Mouse (Mus musculus): ENCODE measurements at regions not wholly inside any gene's neighbourhood (a gene's known extent, or its start where the extent isn't known, plus 50 kb on each side); places are given as distances from the start of the nearest gene placed in this dataset.

DNA sequence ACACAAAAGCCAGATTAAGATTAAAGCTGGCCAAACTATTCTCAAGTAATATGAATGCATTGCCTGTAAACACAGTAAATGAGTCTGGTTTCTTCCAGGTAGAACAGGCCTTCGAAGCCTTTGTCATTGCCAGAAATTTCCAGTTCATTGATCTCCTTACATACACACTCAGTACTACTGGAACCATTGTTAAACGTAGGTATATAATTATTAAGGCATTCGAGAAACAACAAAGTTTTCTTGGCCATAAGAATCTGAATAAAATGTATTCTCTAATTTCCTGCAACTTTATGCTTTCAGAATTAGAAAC is 337.5 kb downstream of the Hs3st1 start:
- no peak overlapping the region for H3K27ac ChIP-seq (ENCODE audit: insufficient read depth, low read depth)
- H3K36me3 ChIP-seq (replicated peaks in 1 of 2; ENCODE audit: control insufficient read depth in 1 of 2, insufficient read depth in 1 of 2, low read length in 1 of 2) = no peaks in the 10 kb centered on the region
- H3K9ac ChIP-seq (ENCODE audit: insufficient read depth, low read depth) = no peak overlapping the region
- DNase-seq (ENCODE audit: extremely low read depth) = no peak
- H3K27me3 ChIP-seq (replicated peaks) = no peaks in the 10 kb centered on the region
- in situ Hi-C loops (cut with MboI; ENCODE audit: low pct_ligation_motif_present, low pct_unique_long_range_greater_than_20kb, low sequenced_read_pairs) (no loop called here), dilution Hi-C loops (cut with MboI; ENCODE audit: extremely low pct_ligation_motif_present, extremely low pct_unique_long_range_greater_than_20kb, low sequenced_read_pairs) (no loop called here)
- H3K4me2 ChIP-seq (ENCODE audit: insufficient read depth, low read depth, poor library complexity, severe bottlenecking) = no peak overlapping the region
- no peaks in the 10 kb centered on the region for H3K9me3 ChIP-seq (replicated peaks; ENCODE audit: low read length)
- H3K4me3 ChIP-seq (replicated peaks in 1 of 3; ENCODE audit: low read depth in 2 of 3, low read length in 2 of 3, poor library complexity in 1 of 3) = no peak overlapping the region
- no peaks in the 10 kb centered on the region for H3K4me1 ChIP-seq (ENCODE audit: control insufficient read depth in 1 of 2, insufficient read depth in 2 of 2)
- H3K79me2 ChIP-seq (replicated peaks; ENCODE audit: control insufficient read depth, extremely low read depth, insufficient read depth, poor library complexity, severe bottlenecking) = no peaks in the 10 kb centered on the region
- no peak for TF ChIP-seq NELFE (IDR thresholded peaks at IDR 0.05; ENCODE audit: low read depth, low read length)
- TF ChIP-seq POLR2AphosphoS2 (IDR thresholded peaks at IDR 0.05; ENCODE audit: low read depth, low read length) = no peak
- no peak for TF ChIP-seq RAD21 (IDR thresholded peaks at IDR 0.05; ENCODE audit: low read depth, low read length)
- no peak for TF ChIP-seq MAFK (IDR thresholded peaks at IDR 0.05; ENCODE audit: insufficient replicate concordance, low read length)
- no peak for TF ChIP-seq ETS1 (conservative IDR thresholded peaks at IDR 0.05; ENCODE audit: low read depth, low read length)
- TF ChIP-seq CHD1 (IDR thresholded peaks at IDR 0.05; ENCODE audit: low read depth, low read length) = no peak
- TF ChIP-seq PAX5 (IDR thresholded peaks at IDR 0.05; ENCODE audit: low read length) = no peak

GRCm38 (mm10) chr5:39417121-39417844 is 338.0 kb downstream of the Hs3st1 start:
- TF ChIP-seq POLR2AphosphoS2 (IDR thresholded peaks at IDR 0.05; ENCODE audit: low read depth, low read length) (no peak), ZC3H11A (IDR thresholded peaks at IDR 0.05; ENCODE audit: low read depth, low read length) (no peak), ELF1 (IDR thresholded peaks at IDR 0.05; ENCODE audit: low read depth, low read length) (no peak)
- Histone ChIP-seq H3K79me2 (replicated peaks; ENCODE audit: control insufficient read depth, extremely low read depth, insufficient read depth, poor library complexity, severe bottlenecking) (no peaks in the 10 kb centered on the region), H3K4me1 (ENCODE audit: control insufficient read depth in 1 of 2, insufficient read depth in 2 of 2) (no peaks in the 10 kb centered on the region), H3K27me3 (replicated peaks) (no peaks in the 10 kb centered on the region), H3K4me3 (replicated peaks in 1 of 3; ENCODE audit: low read depth in 2 of 3, low read length in 2 of 3, poor library complexity in 1 of 3) (no peak overlapping the region), H3K4me2 (ENCODE audit: insufficient read depth, low read depth, poor library complexity, severe bottlenecking) (no peak overlapping the region), H3K36me3 (replicated peaks in 1 of 2; ENCODE audit: control insufficient read depth in 1 of 2, insufficient read depth in 1 of 2, low read length in 1 of 2) (no peaks in the 10 kb centered on the region), H3K9me3 (replicated peaks; ENCODE audit: low read length) (no peaks in the 10 kb centered on the region), H3K27ac (ENCODE audit: insufficient read depth, low read depth) (no peak overlapping the region), H3K9ac (ENCODE audit: insufficient read depth, low read depth) (no peak overlapping the region)
- in situ Hi-C loops (cut with MboI; ENCODE audit: low pct_ligation_motif_present, low pct_unique_long_range_greater_than_20kb, low sequenced_read_pairs) (no loop called here), dilution Hi-C loops (cut with MboI; ENCODE audit: extremely low pct_ligation_motif_present, extremely low pct_unique_long_range_greater_than_20kb, low sequenced_read_pairs) (no loop called here)
- DNase-seq (ENCODE audit: extremely low read depth) = no peak

DNA sequence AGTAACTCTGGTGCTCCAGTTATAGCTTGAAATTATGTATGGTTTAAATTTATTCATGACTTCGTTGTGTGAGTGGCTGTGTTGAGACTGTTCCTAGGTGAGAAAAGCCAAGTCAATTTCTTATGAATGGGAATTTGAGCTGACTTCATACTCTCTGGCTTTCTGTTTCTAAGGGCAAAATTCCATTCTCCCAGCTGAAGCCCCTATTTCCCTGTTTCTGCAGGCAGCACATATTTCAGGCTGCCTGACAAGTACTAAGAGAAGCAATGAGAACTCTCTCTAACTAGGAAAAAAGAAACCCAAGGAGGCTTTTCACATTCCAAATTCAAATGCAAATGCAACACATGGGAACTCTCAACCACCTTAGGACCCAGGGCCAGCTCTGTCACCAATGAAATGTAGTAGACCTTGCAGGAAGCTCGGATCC is 338.7 kb downstream of the Hs3st1 start:
- no peaks in the 10 kb centered on the region for H3K79me2 ChIP-seq (replicated peaks; ENCODE audit: control insufficient read depth, extremely low read depth, insufficient read depth, poor library complexity, severe bottlenecking)
- dilution Hi-C loops (cut with MboI; ENCODE audit: extremely low pct_ligation_motif_present, extremely low pct_unique_long_range_greater_than_20kb, low sequenced_read_pairs) = no loop called here
- no peak for DNase-seq (ENCODE audit: extremely low read depth)
- no peak overlapping the region for H3K27ac ChIP-seq (ENCODE audit: insufficient read depth, low read depth)
- H3K4me3 ChIP-seq (replicated peaks in 1 of 3; ENCODE audit: low read depth in 2 of 3, low read length in 2 of 3, poor library complexity in 1 of 3) = no peak overlapping the region
- in situ Hi-C loops (cut with MboI; ENCODE audit: low pct_ligation_motif_present, low pct_unique_long_range_greater_than_20kb, low sequenced_read_pairs) = no loop called here
- no peak overlapping the region for H3K4me2 ChIP-seq (ENCODE audit: insufficient read depth, low read depth, poor library complexity, severe bottlenecking)
- TF ChIP-seq RCOR1 (conservative IDR thresholded peaks at IDR 0.05; ENCODE audit: low read depth, low read length) = no peak
- no peak for TF ChIP-seq JUN (IDR thresholded peaks at IDR 0.05; ENCODE audit: insufficient read depth, low read depth, low read length)
- TF ChIP-seq ZC3H11A (IDR thresholded peaks at IDR 0.05; ENCODE audit: low read depth, low read length) = no peak
- no peak for TF ChIP-seq NRF1 (IDR thresholded peaks at IDR 0.05; ENCODE audit: low read depth, low read length)
- no peaks in the 10 kb centered on the region for H3K27me3 ChIP-seq (replicated peaks)
- no peaks in the 10 kb centered on the region for H3K36me3 ChIP-seq (replicated peaks in 1 of 2; ENCODE audit: control insufficient read depth in 1 of 2, insufficient read depth in 1 of 2, low read length in 1 of 2)
- no peak overlapping the region for H3K9ac ChIP-seq (ENCODE audit: insufficient read depth, low read depth)
- H3K9me3 ChIP-seq (replicated peaks; ENCODE audit: low read length) = no peaks in the 10 kb centered on the region
- H3K4me1 ChIP-seq (ENCODE audit: control insufficient read depth in 1 of 2, insufficient read depth in 2 of 2) = no peaks in the 10 kb centered on the region
